Mouse (Mus musculus): Measurements from ENCODE around the gene Ranbp17. TPM values are rescaled to one million over a fixed set of nuclear protein-coding genes. Genes with fewer than 3 reads are reported as not detected.
"Not testable (repeated sequence)": the region's sequence is repeated elsewhere in the genome, so short reads cannot be mapped to it uniquely, and the experiment has no call there.

The Ranbp17 gene
- total and polyA plus RNA-seq, 2 experiments from 2014 or later = 5.8 to 9.1 TPM

- Histone ChIP-seq H3K27me3 (ENCODE audit: insufficient read depth, low read length) (no peaks in the 10 kb centered on the region), H3K27ac (ENCODE audit: low read depth, low read length) (no peak overlapping the region), H3K9me3 (ENCODE audit: low read length) (no peaks in the 10 kb centered on the region), H3K9ac (no peak overlapping the region), H3K4me2 (ENCODE audit: low read depth) (no peak overlapping the region), H3K4me1 (ENCODE audit: insufficient read depth) (no peaks in the 10 kb centered on the region), H3K4me3 (ENCODE audit: low read depth, low read length) (no peak overlapping the region), H3K36me3 (ENCODE audit: insufficient read depth) (no peaks in the 10 kb centered on the region)
- no peak for TF ChIP-seq CTCF (IDR thresholded peaks at IDR 0.05; ENCODE audit: low read depth)
- WGBS = 60% methylated on average over 4 of the region's 4 CpGs
- DNase-seq (no peak), ATAC-seq (no peak)
These were observed 34.3 kb downstream of the Ranbp17 start for GRCm38 (mm10) chr11:33479209-33479608.

DNA sequence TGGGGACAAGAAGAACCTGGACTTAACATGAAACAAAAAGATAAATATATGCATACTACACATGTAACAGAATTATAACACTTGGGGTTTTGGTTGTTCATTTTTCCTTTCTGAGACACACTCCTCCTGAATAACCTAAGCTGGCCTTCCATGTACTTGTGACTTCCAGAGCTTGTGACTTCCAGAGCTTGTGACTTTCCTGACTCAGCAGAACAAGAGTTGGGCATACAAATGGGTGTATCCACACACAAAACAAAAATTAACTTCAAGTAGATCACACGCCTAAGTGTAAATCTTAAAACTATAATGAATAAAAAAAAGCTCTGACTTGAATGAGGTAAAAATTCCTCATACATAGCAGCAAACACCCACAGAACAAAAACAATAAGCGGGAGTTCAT, 36.9 kb downstream of the Ranbp17 start:
- no peaks in the 10 kb centered on the region for H3K36me3 ChIP-seq (ENCODE audit: insufficient read depth)
- no peak overlapping the region for H3K27ac ChIP-seq (ENCODE audit: low read depth, low read length)
- DNase-seq (no peak), ATAC-seq (no peak)
- no peak for TF ChIP-seq CTCF (IDR thresholded peaks at IDR 0.05; ENCODE audit: low read depth)
- H3K4me2 ChIP-seq (ENCODE audit: low read depth) = no peak overlapping the region
- no peaks in the 10 kb centered on the region for H3K9me3 ChIP-seq (ENCODE audit: low read length)
- H3K9ac ChIP-seq = no peak overlapping the region
- H3K27me3 ChIP-seq (ENCODE audit: insufficient read depth, low read length) = no peaks in the 10 kb centered on the region
- WGBS = 93% methylated on average over 2 of the region's 2 CpGs
- no peaks in the 10 kb centered on the region for H3K4me1 ChIP-seq (ENCODE audit: insufficient read depth)
- H3K4me3 ChIP-seq (ENCODE audit: low read depth, low read length) = no peak overlapping the region

DNA sequence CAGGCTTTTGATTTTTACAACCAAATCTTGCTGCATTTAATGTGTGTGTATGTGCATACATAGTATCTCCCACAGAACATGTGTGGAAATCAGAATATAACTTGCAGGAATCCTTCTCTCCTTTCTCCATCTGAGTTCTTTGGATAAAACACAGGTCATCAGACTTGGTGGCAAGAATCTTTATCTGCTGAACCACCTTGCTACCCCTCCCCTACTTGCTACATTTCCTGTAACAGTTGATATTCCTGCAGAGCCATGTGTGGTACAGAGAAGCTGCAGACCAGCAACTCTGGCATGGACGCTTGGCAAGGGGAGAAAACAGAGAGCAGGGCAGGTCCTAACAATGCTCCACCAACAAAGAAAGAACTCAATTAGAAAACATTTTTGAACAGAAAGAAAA, 52.4 kb downstream of the Ranbp17 start:
- no peak for DNase-seq
- Histone ChIP-seq H3K4me1 (ENCODE audit: insufficient read depth) (no peaks in the 10 kb centered on the region), H3K9me3 (ENCODE audit: low read length) (no peaks in the 10 kb centered on the region), H3K36me3 (ENCODE audit: insufficient read depth) (no peaks in the 10 kb centered on the region), H3K4me2 (ENCODE audit: low read depth) (no peak overlapping the region), H3K9ac (no peak overlapping the region), H3K27ac (ENCODE audit: low read depth, low read length) (no peak overlapping the region), H3K4me3 (ENCODE audit: low read depth, low read length) (no peak overlapping the region), H3K27me3 (ENCODE audit: insufficient read depth, low read length) (no peaks in the 10 kb centered on the region)
- ATAC-seq = no peak
- no peak for TF ChIP-seq CTCF (IDR thresholded peaks at IDR 0.05; ENCODE audit: low read depth)
- 49% methylated on average over 1 of the region's 1 CpGs for WGBS

DNA sequence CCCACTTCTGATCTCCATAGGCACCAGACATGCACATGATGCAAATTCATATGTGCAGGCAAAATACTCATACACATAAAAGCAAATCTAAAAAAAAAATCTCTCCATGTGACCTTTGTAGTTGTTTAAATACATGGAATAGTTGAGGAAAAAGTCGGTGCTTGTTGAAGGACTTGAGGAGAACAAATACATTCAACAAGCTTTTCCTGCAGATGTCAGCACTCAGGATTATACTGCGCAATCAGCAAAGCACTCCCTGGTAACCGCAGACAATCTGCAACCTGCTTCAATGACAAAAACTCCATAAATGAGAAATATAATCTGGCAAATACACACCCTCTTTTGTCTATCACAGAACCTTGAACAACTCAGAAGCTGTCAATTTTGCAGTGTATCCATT, 59.5 kb downstream of the Ranbp17 start:
- DNase-seq = no peak
- WGBS = 84% methylated on average over 3 of the region's 3 CpGs
- no peak overlapping the region for H3K4me2 ChIP-seq (ENCODE audit: low read depth)
- H3K36me3 ChIP-seq (ENCODE audit: insufficient read depth) = no peaks in the 10 kb centered on the region
- H3K9ac ChIP-seq = no peak overlapping the region
- TF ChIP-seq CTCF (IDR thresholded peaks at IDR 0.05; ENCODE audit: low read depth) = no peak
- H3K27me3 ChIP-seq (ENCODE audit: insufficient read depth, low read length) = no peaks in the 10 kb centered on the region
- no peaks in the 10 kb centered on the region for H3K9me3 ChIP-seq (ENCODE audit: low read length)
- no peak overlapping the region for H3K4me3 ChIP-seq (ENCODE audit: low read depth, low read length)
- ATAC-seq = no peak
- H3K27ac ChIP-seq (ENCODE audit: low read depth, low read length) = no peak overlapping the region
- H3K4me1 ChIP-seq (ENCODE audit: insufficient read depth) = no peaks in the 10 kb centered on the region

GRCm38 (mm10) chr11:33433813-33434212, 79.7 kb downstream of the Ranbp17 start:
- Histone ChIP-seq H3K27ac (ENCODE audit: low read depth, low read length) (no peak overlapping the region), H3K4me2 (ENCODE audit: low read depth) (no peak overlapping the region), H3K4me1 (ENCODE audit: insufficient read depth) (no peaks in the 10 kb centered on the region), H3K9me3 (ENCODE audit: low read length) (no peaks in the 10 kb centered on the region), H3K27me3 (ENCODE audit: insufficient read depth, low read length) (no peaks in the 10 kb centered on the region), H3K9ac (no peak overlapping the region), H3K36me3 (ENCODE audit: insufficient read depth) (no peaks in the 10 kb centered on the region), H3K4me3 (ENCODE audit: low read depth, low read length) (no peak overlapping the region)
- ATAC-seq = no peak
- WGBS = 31% methylated on average over 5 of the region's 5 CpGs
- TF ChIP-seq CTCF (IDR thresholded peaks at IDR 0.05; ENCODE audit: low read depth) = no peak
- no peak for DNase-seq

- H3K9me3 ChIP-seq (ENCODE audit: low read length); ATAC-seq; H3K36me3 ChIP-seq (ENCODE audit: insufficient read depth): not testable (repeated sequence)
These were observed 85.3 kb downstream of the Ranbp17 start for GRCm38 (mm10) chr11:33428238-33428637.

GRCm38 (mm10) chr11:33427789-33428188, 85.8 kb downstream of the Ranbp17 start:
- H3K4me2 ChIP-seq (ENCODE audit: low read depth); DNase-seq; H3K36me3 ChIP-seq (ENCODE audit: insufficient read depth); H3K27me3 ChIP-seq (ENCODE audit: insufficient read depth, low read length); H3K4me3 ChIP-seq (ENCODE audit: low read depth, low read length); H3K27ac ChIP-seq (ENCODE audit: low read depth, low read length); H3K9ac ChIP-seq; H3K9me3 ChIP-seq (ENCODE audit: low read length); H3K4me1 ChIP-seq (ENCODE audit: insufficient read depth); ATAC-seq: not testable (repeated sequence)
- 82% methylated on average over 5 of the region's 5 CpGs for WGBS

More at GRCm38 (mm10) chr11:33428238-33428637, 85.3 kb downstream of the Ranbp17 start:
- not testable (repeated sequence) for DNase-seq; H3K27me3 ChIP-seq (ENCODE audit: insufficient read depth, low read length); H3K27ac ChIP-seq (ENCODE audit: low read depth, low read length); H3K9ac ChIP-seq; H3K4me3 ChIP-seq (ENCODE audit: low read depth, low read length); H3K4me2 ChIP-seq (ENCODE audit: low read depth); H3K4me1 ChIP-seq (ENCODE audit: insufficient read depth)
- 95% methylated on average over 17 of the region's 17 CpGs for WGBS

DNA sequence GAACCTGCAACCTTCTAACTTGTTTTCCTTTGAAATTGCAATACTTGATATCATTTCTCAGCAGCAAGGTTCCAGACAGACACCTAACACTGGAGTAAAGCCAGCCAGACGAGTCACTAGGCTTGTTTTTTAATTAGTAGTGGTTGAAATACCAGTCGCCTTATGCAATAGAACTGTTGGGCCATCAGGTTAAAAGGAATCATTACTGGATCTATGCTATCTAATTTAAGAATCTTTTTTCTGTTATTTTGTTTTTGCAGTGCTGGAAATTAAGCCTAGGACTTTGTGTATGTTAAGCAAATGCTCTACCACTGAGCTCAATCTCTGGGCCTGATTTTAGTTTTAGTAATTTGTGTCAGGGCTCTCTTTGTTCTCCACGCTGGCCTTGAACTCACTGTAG, 91.3 kb downstream of the Ranbp17 start:
- Histone ChIP-seq H3K27ac (ENCODE audit: low read depth, low read length) (no peak overlapping the region), H3K27me3 (ENCODE audit: insufficient read depth, low read length) (no peaks in the 10 kb centered on the region), H3K4me2 (ENCODE audit: low read depth) (no peak overlapping the region), H3K4me3 (ENCODE audit: low read depth, low read length) (no peak overlapping the region), H3K36me3 (ENCODE audit: insufficient read depth) (no peaks in the 10 kb centered on the region), H3K9me3 (ENCODE audit: low read length) (no peaks in the 10 kb centered on the region), H3K9ac (no peak overlapping the region), H3K4me1 (ENCODE audit: insufficient read depth) (no peaks in the 10 kb centered on the region)
- TF ChIP-seq CTCF (IDR thresholded peaks at IDR 0.05; ENCODE audit: low read depth) = no peak
- 70% methylated on average over 3 of the region's 3 CpGs for WGBS
- DNase-seq = no peak
- no peak for ATAC-seq
